Mouse (Mus musculus): Measurements from ENCODE around the gene Spata32.

Gene Spata32

DNA sequence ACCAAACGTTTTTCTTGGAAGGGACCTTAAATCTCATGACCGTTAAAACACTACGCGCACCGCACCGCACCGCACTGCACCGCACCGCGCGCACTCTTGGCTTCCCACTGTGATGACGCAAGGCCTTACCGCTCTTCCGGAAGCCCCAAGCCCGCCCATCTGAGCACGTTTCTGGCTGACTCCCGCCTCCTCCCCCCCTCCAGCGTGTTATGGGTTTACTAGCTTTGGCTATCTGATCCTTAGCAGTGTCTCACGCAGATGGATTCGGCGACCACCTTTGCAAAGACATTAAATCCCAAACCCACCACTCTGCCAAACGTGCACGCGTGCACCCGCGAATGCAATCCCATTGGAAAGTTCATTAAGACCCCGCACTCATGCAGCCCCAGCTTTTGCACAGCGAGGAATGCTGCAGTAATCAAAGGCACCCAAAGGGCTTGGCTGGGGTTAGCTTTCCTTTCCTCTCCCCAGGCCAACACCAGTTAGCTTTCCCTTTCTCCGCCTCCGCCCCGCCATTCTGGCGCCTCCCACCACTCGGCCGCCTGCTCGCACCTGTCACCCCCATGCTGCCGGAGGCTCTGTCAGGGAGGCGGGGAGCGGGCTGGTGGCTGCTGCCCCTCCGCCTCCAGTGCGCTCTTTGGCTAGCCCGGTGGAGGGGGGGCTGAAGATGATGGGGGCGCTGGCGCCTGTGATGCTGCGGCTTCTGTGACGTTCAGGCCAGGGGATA lies at the start of gene Spata32:
TSS of gene Spata32 (minus strand) at position 643 of the 727 bp plus-strand sequence.
- peak; percentile 65 to 66 for DNase-seq (ENCODE audit: low spot score in 2 of 2)

DNA sequence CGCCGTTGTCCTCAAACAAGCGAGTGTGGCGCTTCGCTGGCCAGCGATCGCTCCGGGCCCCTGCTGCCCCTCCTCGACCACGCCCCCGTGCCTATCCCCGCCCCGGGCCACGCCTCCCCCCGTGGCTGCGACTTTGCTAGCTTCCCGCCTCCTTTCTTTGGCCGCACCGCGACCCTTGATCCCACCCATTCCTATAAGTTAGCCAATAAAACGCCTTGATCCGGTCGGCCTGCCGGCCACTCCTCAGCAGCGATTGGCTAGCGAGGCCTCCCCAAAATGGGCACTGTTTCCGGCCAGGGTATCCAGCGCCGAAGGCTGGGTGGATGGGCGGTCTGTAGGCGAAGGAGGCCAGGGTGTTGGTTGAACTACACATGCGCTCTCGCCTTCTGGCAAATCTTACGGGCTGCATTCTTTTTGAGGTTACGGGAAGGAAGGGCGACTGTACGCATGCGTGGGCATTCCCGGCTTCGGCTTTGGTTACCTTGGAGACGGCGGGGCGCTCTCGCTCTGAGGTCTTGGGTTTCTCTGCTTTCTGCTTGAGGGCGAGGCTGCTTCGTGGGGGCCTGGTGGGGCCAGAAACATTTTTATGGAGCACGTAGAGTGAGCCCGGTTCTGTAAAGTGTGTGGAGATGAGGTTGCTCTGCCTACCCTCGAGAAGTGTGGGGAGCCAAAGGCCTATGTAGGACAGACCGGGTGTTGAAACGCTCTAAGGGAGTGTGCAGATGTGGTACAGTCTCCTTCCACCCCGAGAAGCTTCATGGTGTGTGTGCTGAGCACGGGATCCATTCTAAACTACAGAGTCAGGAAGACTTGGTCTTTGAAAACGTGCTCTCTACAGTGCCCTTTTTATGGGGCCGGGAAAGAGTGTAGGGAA lies 49.4 kb upstream of the Spata32 start, which contains the start of gene Map3k14:
TSS of gene Map3k14 (minus strand) at position 127 of the 874 bp plus-strand sequence.
- peak; percentile 99 for DNase-seq (ENCODE audit: low spot score in 2 of 2)

DNA sequence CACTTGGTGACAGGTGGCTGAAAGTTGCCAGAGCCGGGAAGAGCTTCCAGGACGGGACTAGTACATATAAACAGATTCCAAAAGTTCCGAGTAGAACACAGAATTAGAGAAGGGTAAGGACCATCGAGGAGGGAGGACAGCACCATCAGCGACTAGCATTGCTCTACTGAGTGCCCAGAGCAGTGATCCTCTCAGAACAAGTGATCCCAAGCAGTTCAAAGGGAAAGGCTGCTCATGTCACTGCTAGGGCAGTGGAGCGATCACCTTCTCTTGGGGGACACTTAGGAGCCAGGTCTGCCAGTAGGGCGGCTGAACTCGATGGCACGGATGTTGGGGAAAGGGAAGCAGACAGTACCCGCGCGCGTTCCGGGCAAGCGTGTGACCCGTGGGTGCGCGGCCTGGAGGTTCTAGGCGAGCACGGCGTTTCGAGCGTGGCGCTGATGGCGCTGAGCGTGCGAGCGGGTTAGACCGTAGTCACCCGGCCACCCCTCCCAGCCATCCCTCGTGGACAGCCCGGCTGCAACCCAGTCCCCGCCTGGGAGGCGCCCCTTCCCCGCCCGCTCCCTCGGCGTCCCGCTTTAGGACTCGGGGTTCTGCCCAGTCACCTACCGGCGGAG lies 48.6 kb upstream of the Spata32 start:
- no peak for DNase-seq (ENCODE audit: low spot score in 2 of 2)

DNA sequence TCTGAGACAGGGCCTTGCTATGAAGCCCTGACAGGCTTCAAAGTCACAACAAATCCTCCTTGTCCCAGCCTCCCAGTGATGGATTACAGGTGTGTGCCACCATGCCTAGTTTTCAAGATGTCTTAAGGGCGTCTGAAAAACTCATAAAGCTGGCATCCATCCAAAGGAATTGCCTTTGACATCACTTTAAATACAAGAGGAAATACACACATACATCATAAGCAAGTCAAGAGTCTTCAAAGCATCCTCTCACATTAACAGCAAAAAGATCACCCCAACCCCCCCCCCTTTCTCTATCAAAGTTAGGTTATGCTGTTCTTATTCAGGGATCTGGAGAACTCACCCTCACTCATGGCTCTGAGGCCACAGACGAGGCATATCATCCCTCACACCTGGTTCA lies 47.6 kb upstream of the Spata32 start:
- DNase-seq (ENCODE audit: low spot score in 2 of 2) = no peak

DNA sequence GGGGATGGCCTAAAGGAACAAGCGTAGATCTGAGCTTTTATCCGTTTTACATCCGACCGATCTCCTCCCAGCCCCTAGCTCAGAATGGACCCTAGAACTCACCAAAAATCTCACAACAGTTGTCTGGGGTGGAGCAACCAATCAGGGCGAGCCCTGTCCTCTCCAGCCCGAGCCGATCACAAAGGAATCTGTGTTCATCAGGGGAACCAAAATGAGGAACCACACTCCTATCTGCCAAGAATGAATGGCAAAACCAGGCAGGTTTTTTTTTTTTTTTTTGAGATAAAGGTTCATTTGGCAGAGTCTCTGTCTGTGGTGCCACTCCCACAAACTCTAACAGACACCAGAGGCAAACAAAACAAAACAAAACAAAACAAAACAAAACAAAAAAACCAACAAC lies 47.0 kb upstream of the Spata32 start:
- DNase-seq (ENCODE audit: low spot score in 2 of 2) = no peak

DNA sequence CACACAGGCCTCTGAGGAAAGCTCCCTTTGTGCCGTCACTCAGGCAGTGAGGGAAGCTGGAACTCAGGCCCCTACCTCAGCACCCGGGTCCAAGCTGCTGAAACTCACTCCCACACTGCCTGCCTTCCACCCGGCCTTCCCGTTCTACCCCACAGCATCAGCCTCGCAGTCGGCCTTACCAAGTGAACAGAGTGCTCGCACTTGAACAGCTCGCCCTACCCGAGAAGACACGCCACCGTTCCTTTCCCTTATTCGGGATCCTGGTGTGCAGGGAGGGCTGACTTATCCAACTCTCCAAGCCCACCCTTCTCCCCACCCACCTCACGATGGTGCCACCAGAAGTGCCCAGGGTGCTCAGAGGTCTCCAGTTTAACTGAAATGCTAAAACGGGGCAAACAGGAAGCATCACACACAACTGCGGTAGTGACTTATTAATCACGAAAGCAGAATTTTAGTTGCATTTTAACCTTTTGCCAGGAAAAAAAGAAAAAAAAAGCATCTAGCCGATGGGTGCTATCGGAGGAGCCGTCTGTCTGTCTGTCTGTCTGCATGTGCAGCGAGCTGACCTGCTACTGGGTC lies 46.3 kb upstream of the Spata32 start:
- DNase-seq (ENCODE audit: low spot score in 2 of 2) = no peak

DNA sequence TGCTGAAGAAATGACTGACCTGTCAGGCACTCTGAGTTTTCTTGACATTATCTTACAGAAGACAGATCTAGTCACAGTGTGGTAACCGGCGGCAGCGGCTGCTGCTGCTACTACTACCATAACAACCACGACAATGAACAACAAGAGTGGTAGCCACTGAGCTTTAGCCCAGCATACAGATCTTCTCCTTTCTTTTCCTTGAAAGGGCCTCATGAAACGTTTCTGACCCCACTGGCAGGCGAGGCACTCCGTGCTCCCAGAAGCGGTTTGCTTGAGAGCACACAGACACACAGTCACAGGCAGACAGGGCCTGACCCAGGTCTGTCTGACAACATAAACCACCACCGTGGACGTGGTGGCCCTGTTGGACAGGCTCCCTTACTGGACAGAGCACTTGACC lies 45.3 kb upstream of the Spata32 start:
- DNase-seq (ENCODE audit: low spot score in 2 of 2) = no peak

DNA sequence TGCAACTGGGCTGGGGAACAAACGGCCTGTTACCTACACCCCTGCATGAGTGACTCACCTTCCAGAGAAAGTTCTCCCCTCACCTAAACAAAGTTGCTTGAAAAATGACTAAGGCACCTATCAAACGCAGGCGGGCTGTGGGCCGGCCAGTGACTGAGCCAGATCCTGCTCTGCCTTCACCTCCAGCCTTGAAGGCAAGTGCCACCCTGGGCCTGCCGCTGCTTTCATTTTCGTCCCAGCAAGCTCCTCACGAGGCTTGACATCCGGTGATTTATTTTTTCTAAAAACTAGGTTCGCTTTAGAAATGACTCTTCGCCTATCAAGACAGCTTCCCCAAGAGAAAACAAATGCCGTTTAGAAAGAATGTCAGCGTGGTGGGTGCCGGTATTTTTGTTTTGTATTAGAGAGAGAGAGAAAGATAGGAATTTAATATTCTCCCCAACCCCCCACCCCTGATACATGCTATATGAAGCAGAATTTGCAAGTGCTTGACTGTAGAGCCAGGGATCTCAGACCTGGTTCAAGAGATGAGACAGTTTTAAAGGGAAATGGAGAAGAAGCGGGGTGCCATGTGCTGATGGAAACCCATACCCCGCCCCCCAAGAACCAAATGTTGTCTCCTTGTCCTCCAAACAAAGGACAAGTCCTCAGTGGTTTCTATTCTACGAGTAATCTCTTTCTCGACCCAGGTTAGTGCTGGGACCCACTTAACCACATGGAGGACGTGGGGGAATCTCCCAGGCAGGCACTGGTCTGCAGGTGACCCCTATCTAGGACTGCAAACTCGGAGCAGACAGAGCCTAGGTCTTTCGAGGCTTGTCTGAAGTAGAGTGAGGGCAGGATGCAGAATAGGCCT lies 44.4 kb upstream of the Spata32 start:
- DNase-seq (ENCODE audit: low spot score in 2 of 2) = no peak

DNA sequence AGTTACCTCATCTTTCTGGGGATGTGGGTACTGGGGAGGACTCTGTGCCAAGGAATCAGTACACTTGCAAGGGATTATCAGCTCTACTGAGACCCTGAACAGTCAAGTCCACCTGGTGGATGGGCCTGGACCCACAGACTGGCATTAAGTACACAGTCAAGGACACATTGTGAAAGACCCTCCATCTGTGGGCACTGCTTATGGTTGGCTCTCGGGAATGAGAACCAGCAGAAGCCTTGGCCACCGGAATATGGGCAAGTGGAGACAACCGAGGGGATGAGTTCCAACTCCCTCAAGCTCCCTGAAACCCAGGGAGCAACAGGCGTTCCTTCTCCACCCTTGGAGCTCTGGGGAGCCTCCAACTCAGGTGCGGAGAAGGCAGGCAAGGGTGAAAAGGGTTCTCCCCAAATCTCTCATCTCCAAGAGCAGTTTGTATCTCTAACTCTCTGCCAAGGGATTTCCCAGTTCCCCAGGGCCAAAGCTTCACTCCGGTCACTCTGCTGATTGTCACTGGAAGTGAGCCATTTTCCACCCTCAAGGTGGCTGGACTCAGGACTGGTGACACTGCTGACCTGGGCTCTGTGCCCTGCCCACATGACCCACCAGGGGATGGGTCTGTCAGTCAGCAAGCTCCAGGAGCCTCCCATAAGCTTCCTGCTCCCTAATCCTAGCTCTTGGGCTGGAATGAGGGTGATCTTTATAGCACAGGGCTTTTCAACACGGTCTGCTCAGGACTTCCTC lies 43.6 kb upstream of the Spata32 start:
- no peak for DNase-seq (ENCODE audit: low spot score in 2 of 2)

DNA sequence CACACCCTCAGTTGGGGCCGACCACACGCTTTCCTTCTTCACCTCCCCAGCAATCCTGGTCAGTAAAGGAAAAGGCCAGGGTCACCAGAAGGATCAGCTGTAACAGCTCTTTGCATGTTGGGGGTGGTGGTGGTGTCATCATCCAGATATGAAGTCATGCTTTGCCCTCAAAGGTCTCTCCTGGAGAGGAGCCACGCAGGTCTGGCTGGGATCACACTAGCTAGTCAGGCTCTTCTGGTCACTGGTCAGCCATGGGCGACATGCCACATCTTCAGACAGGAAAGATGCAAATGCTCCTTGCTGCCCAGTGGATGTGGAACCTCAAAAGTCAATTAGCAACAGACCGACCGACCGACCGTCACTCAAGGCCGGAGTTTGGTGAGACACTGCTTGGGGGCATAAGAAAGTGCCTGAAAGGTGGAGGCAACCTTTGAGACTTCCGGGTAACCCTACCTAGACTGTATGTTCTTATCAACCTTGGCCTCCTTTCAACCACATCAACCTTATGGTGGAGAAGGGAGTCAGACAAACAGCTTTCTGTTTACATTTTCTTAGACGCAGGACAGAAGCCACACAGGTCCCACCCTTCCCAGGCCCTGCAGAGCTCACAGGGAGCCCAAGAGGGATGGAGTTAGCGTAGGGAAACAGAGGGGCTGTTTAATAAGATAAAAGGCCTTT lies 42.4 kb upstream of the Spata32 start:
- no peak for DNase-seq (ENCODE audit: low spot score in 2 of 2)

DNA sequence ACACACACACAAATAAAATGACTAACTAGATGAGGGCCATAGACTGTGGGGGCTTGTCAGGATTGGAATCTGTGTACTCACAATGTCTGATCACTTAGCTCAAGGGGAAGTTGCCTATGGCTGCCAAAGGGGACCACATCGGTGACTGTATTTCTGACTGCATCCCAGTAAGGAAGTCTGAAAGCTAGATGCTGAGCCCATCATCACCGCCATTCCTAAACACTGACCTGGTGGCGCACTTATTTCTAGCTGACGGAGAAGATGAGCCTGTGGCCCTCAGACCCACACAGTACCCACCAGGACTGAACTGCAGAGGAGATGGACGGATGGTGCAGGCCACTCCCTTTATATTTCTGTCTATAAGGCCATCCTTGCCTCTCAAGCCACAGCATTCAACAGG lies 41.8 kb upstream of the Spata32 start:
- DNase-seq (ENCODE audit: low spot score in 2 of 2) = no peak

DNA sequence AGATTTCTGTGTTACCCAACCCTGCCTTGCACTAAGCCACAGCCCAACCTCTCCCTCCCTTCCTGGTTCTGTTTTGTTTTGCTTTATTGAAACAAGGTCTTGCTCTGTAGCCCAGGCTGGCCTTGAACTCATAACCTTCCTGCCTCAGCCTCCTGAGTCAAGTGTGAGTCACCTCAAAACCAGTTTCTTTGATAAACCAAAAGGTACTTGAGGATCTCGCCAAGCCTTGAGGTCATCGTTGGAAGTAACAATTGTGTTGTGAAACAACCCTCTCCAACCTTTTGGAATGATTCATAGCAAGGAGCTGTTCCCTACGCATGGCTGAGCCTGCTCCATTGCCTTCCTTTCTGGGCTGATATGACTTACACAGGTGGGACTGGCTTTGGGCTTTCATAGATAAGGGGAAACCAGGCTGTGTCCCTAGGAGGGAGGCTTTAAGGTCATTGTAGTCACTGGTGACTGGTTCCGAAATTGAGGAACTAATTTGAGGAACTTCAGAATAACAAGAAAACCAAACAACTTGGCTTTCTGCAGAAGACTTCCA lies 39.8 kb upstream of the Spata32 start:
- DNase-seq (ENCODE audit: low spot score in 2 of 2) = no peak

DNA sequence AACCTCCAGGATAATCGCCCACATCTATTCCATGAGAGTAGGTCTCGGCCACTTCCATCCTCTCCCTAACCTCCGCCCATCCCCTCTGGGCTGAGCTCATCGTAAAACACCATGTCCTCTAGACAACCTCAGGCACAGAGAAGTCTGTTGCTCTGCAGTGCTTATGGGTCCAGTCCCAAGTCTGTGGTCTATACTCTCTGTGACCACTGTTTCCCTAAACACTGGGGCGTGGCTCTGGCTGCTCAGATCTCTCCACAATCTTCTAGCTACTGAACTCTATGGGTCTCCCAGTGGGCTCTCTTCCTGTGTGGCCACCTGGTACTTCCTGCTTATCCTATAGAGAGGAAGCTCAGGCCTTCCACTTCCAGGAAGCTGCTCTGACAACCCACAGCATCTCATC lies 35.4 kb upstream of the Spata32 start:
- no peak for DNase-seq (ENCODE audit: low spot score in 2 of 2)

DNA sequence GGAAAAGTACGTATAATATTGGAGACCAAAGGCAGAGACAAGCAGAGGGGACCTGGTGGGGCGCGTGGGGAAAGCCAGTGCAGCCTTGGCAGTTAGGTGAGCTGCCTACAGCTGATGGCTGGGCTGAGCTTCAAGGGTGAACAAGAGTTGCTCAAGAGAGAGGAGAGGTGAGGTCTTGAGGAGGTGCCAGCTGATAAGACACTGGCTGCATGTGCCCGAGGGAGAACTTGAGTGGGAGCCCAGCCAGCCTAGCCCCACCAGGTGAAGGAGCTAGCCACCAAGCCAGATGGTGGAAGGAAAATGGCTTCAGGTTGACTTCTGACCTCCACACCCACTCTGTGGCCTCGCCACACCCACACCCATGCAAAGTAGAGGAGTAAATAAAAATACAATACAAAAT lies 34.1 kb upstream of the Spata32 start:
- no peak for DNase-seq (ENCODE audit: low spot score in 2 of 2)

DNA sequence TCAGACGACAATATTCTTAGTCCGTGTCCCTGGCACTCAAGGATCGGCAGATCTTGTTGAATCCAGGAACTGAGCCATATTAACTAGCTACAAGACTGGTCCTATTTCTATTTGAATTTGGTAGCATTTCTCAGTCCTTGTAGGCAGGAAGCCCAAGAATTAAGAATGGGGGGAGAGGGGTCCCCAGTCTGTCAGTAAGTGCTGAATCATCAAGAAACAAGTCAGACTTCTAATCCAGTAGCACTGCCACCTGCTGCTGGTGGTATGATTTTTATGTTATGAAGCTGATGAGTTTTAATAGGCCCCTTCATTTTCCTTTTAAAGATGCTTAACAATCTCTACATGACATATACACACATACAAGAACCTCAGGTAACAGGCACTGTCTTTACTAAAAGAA lies 32.1 kb upstream of the Spata32 start:
- DNase-seq (ENCODE audit: low spot score in 2 of 2) = no peak

DNA sequence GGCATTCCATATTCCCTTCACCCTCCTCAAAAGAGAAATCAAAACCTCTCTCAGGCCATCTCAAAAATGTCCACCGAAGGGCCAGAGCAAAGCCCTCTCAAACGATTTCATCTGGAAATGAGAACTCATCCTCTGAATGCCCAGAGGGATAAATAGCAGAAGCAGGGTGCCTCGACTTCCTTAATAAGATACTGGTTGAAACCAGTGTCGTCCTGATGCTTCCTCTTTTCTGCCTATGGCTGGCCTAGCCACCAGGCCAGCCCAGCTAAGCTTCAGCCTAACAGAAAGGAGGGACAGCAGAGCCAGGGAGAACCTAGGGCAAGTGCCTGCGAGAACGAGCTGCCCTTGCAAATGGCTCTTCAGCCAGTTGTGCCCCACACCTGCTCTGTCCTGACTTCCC lies 31.3 kb upstream of the Spata32 start:
- no peak for DNase-seq (ENCODE audit: low spot score in 2 of 2)

DNA sequence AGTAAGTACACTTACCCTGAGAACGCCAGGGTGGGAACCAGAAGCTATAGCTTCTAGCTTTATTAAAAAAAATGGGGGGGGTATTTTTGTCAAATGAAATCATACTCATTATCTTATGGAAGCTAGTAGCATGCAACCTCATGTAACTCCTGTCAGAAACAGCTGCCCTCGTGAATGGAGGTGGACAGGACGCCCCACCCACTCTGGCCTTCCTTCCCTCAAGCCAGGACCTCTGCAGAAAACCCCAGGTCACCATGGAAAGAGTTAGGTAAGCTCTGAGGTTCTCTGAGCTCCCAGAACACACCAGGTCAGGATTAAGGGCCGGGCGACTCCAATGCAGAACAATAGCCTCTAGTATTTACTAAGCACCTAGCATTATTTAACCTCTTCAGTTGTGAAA lies 30.6 kb upstream of the Spata32 start:
- no peak for DNase-seq (ENCODE audit: low spot score in 2 of 2)

DNA sequence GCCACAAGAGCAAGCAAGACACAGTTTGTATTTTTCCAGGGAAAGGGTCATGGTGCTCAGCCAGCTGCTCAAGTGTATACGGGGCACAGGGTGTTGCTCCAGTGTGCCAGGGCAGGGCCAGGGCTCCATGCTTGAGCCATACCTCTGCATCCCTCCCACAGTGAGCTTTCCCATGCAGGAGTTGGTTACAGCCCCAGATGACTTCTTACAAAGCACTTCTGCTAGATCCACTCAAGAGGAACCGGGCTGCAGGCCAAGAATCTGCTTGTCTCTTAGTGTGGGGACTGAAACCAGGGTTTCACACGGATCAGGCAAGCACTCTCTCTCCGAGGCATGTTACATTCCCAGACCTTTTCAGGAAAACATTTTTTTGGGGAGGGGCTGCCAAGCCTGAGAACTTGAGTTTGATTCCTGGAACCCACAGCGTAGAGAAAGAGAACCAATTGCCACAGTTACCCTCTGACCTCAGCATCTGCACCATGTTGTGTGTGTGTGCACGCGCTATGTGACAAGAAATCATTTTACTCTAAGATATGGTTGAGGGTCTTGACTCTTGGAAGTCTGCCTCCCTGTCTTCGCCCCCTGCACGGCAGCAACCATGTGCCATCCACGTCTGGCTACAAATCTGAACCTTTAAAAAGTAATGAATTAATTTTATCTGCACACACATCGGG lies 29.4 kb upstream of the Spata32 start:
- DNase-seq (ENCODE audit: low spot score in 2 of 2) = peak; percentile 72 to 75

DNA sequence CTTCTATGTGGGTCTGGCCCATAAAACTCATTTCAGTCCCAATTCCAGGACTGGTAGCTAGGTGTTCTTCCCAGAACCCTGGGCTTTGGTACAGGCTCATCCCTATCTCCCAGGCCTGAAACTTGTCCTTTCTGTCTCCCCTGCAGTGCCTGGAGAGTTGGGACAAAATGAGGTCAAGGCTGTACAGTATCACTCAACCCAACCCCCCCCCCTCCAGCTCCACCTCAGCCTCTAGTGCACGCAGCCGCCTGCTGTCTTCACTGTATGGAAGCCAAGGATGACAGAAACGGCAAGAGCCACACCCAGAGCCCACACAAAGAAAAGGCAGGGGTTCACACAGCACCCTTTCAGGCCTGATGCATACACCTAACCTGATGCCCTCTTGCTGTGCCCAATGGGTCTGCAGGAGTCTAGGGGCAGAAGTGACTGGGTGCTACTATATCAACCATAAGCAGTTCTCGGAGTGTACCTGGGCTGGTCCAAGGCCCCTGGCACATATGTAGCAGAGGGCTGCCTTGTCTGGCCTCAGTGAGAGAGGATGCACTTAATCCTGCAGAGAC lies 28.6 kb upstream of the Spata32 start:
- no peak for DNase-seq (ENCODE audit: low spot score in 2 of 2)

Data from frontal cortex, postnatal 10 days (tissue).